Mouse (Mus musculus) liver, embryonic 14.5 days (tissue): Measurements from ENCODE around the gene Nceh1.

ENCODE experiments used
- CTCF ChIP-seq: IDR thresholded peaks from 2 replicates; pipeline ENCODE4 v1.5.1; 2016; ENCODE audit warnings: antibody characterized with exemption, low read depth, control low read depth
- EP300 ChIP-seq: IDR thresholded peaks from 2 replicates; pipeline ENCODE4 v1.6.1; 2016; ENCODE audit warnings: antibody characterized with exemption, low read depth

GRCm38 (mm10) chr3:27283796-27284195 is 101.0 kb downstream of the Nceh1 start:
- TF ChIP-seq CTCF (no peak), EP300 (no peak)
